Mouse (Mus musculus): ENCODE measurements around the gene RPS10-NUDT3.

GRCm38 (mm10) chr17:27583185-27583894 is 51.7 kb downstream of the RPS10-NUDT3 start:
- TF ChIP-seq CTCF (IDR thresholded peaks at IDR 0.05; ENCODE audit: control insufficient read depth, insufficient read depth, low read length): no peak
- no peak for TF ChIP-seq POLR2A (IDR thresholded peaks at IDR 0.05; ENCODE audit: borderline replicate concordance, control insufficient read depth, low read depth, low read length)
